Mouse (Mus musculus) kidney, adult 2 months (tissue): ENCODE results near the gene Trmt44.

Source experiments
- CTCF ChIP-seq: fragments of 200-500 bp; conservative IDR thresholded peaks from 2 replicates; pipeline ENCODE4 v1.5.1; 2011; ENCODE audit warnings: low read depth, mild to moderate bottlenecking, control low read depth, low read length, moderate library complexity, mixed read lengths; ENCODE audit not compliant: insufficient read depth, insufficient read length
- POLR2A ChIP-seq: fragments of 200-500 bp; IDR thresholded peaks from one replicate; pipeline ENCODE4 v1.6.1; 2011; ENCODE audit warnings: low read depth, low read length, control low read depth

DNA sequence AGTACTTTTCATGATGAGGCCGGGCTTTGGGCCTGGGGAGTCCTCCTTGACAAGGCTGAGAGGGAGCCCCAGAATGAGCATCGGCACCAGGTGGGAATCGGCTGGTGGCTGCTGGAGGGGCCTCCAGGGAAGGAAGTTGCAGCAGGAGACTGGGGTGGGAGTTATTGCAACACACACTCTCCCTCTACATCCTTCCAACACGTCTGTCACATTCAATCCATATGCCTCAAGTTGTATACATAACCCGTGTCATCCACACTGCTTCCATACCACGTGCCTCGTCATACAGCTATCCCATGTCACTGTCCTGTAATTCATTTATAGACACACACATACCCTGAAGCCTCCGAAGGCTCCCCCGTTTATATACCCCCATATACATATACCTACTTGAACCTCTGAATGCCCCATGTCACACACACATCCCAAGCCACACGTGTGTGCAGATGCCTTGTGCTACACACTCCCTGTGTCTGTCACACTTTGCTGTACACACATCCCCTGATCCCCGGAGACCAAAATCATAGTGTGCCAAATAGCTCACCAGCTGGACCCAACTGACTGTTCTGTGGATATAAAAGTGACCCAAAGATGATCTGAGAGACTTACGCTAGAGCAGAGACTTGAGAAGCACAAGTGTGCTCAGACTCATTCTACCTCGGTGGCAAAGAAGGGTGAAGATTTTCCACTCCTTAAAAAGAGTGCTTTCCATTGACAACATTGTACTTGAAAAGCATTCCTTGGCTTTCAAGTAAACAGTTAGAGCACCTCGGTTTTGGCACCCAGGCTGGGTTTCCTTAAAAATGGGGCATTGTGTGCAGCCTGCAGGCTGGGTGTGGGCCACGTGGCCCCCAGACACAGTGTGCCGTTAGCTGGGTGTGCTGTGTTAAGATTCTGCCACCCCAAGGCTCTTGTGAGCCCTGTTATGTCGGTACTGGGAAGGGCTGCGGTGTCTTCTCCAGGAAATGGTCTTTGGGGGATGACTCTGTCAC lies 21.6 kb upstream of the Trmt44 start:
- TF ChIP-seq CTCF: no peak
- no peak for TF ChIP-seq POLR2A
